Mouse (Mus musculus) brain, embryonic 14.5 days (tissue): ENCODE data around the gene Slc35f3. TPM values are rescaled to one million over a fixed set of nuclear protein-coding genes. Genes with fewer than 3 reads are reported as not detected.

Source experiments
- DNase-seq: peaks from one replicate; pipeline ENCODE4 v3.0.0-alpha.2; 2011; ENCODE audit warnings: low read depth
- CTCF ChIP-seq: fragments of 200-500 bp; IDR thresholded peaks from 2 replicates; pipeline ENCODE4 v1.5.1; 2012; ENCODE audit warnings: inconsistent platforms, mild to moderate bottlenecking, moderate library complexity, borderline replicate concordance; ENCODE audit not compliant: insufficient read depth, insufficient read length; ENCODE audit errors: extremely low read depth
- POLR2A ChIP-seq: fragments of 200-500 bp; IDR thresholded peaks from 2 replicates; pipeline ENCODE4 v1.6.1; 2012; ENCODE audit warnings: mild to moderate bottlenecking, inconsistent platforms, borderline replicate concordance; ENCODE audit not compliant: poor library complexity, insufficient read depth, insufficient read length, severe bottlenecking; ENCODE audit errors: extremely low read depth
- polyA plus RNA-seq: library from polyadenylated mRNA; depleted of rRNA; stranded (reverse); fragments of >200 nt; gene quantifications from 2 replicates; pipeline ENCODE4 v1.2.3, GENCODE M21; 2012

Gene Slc35f3
- polyA plus RNA-seq, 1 experiment = 1.8 TPM

- TF ChIP-seq POLR2A = no peak
- no peak for TF ChIP-seq CTCF
- no peak for DNase-seq
Measured at GRCm38 (mm10) chr8:126339357-126339756, 41.0 kb downstream of the Slc35f3 start.

GRCm38 (mm10) chr8:126341200-126341599 lies 42.8 kb downstream of the Slc35f3 start:
- no peak for TF ChIP-seq POLR2A
- no peak for TF ChIP-seq CTCF
- no peak for DNase-seq

GRCm38 (mm10) chr8:126343427-126343826 lies 45.1 kb downstream of the Slc35f3 start:
- DNase-seq = no peak
- TF ChIP-seq CTCF (peak; percentile 20; the same call in 1 of the 2 replicates), POLR2A (no peak)

- peak; percentile 25 for DNase-seq
- TF ChIP-seq POLR2A (no peak), CTCF (no peak)
Measured at GRCm38 (mm10) chr8:126345100-126345499, 46.7 kb downstream of the Slc35f3 start.

GRCm38 (mm10) chr8:126353259-126353658 lies 54.9 kb downstream of the Slc35f3 start:
- DNase-seq = no peak
- TF ChIP-seq CTCF = no peak
- TF ChIP-seq POLR2A = no peak

GRCm38 (mm10) chr8:126357946-126358345 lies 59.6 kb downstream of the Slc35f3 start:
- no peak for TF ChIP-seq CTCF
- no peak for TF ChIP-seq POLR2A
- DNase-seq = no peak

GRCm38 (mm10) chr8:126359296-126359695 lies 60.9 kb downstream of the Slc35f3 start:
- no peak for DNase-seq
- no peak for TF ChIP-seq CTCF
- no peak for TF ChIP-seq POLR2A

GRCm38 (mm10) chr8:126360106-126360505 lies 61.7 kb downstream of the Slc35f3 start:
- DNase-seq = no peak
- TF ChIP-seq POLR2A = no peak
- TF ChIP-seq CTCF = no peak

- TF ChIP-seq POLR2A (no peak), CTCF (no peak)
- no peak for DNase-seq
Measured at GRCm38 (mm10) chr8:126360701-126361100, 62.3 kb downstream of the Slc35f3 start.

GRCm38 (mm10) chr8:126366251-126366650 lies 67.9 kb downstream of the Slc35f3 start:
- TF ChIP-seq CTCF (no peak), POLR2A (no peak)
- DNase-seq = no peak

GRCm38 (mm10) chr8:126368349-126369054 lies 70.1 kb downstream of the Slc35f3 start:
- DNase-seq = peak; percentile 19
- no peak for TF ChIP-seq POLR2A
- TF ChIP-seq CTCF = no peak

- DNase-seq = no peak
- TF ChIP-seq CTCF (no peak), POLR2A (no peak)
Measured at GRCm38 (mm10) chr8:126371871-126372270, 73.5 kb downstream of the Slc35f3 start.

- no peak for TF ChIP-seq CTCF
- no peak for TF ChIP-seq POLR2A
- DNase-seq = no peak
Measured at GRCm38 (mm10) chr8:126379580-126379979, 81.2 kb downstream of the Slc35f3 start.

- DNase-seq = peak; percentile 46
- TF ChIP-seq CTCF (no peak), POLR2A (no peak)
Measured at GRCm38 (mm10) chr8:126380141-126380540, 81.8 kb downstream of the Slc35f3 start.

GRCm38 (mm10) chr8:126381299-126381698 lies 82.9 kb downstream of the Slc35f3 start:
- no peak for TF ChIP-seq CTCF
- no peak for TF ChIP-seq POLR2A
- DNase-seq = no peak

- no peak for DNase-seq
Measured at GRCm38 (mm10) chr8:126382216-126382615, 83.9 kb downstream of the Slc35f3 start.

More at GRCm38 (mm10) chr8:126382216-126382615, 83.9 kb downstream of the Slc35f3 start:
- TF ChIP-seq POLR2A = no peak
